Mouse (Mus musculus) CH12.LX (cell line): ENCODE data around the gene Irf2. TPM values are rescaled to one million over a fixed set of nuclear protein-coding genes. Genes with fewer than 3 reads are reported as not detected.

Experiments used
- DNase-seq: peaks from one replicate; pipeline ENCODE4 v3.0.0-alpha.2; 2013; ENCODE audit errors: extremely low read depth
- H3K27ac ChIP-seq: 2 replicates; pipeline ENCODE4 v1.5.1; 2012; ENCODE audit warnings: low read depth, mild to moderate bottlenecking, control low read depth, moderate library complexity; ENCODE audit not compliant: insufficient read depth
- H3K27me3 ChIP-seq: replicated peaks from 2 replicates; pipeline ENCODE3; 2012; ENCODE audit warnings: inconsistent platforms
- H3K36me3 ChIP-seq, 2 experiments: replicated peaks in 1 of 2; 2 replicates each; pipeline versions ENCODE3 to v1.6.1; 2012; ENCODE audit warnings: inconsistent platforms in 1 of 2, low read length in 1 of 2, mild to moderate bottlenecking in 1 of 2, mixed read lengths in 1 of 2, moderate library complexity in 1 of 2; ENCODE audit not compliant: control insufficient read depth in 1 of 2, insufficient read depth in 1 of 2
- H3K4me1 ChIP-seq, 2 experiments: 2 replicates each; pipeline ENCODE4 v1.6.1; 2012; ENCODE audit warnings: inconsistent platforms in 1 of 2, moderate library complexity in 1 of 2; ENCODE audit not compliant: insufficient read depth in 2 of 2, control insufficient read depth in 1 of 2
- H3K4me2 ChIP-seq: 2 replicates; pipeline ENCODE4 v1.6.1; 2012; ENCODE audit warnings: low read depth, mild to moderate bottlenecking, control low read depth; ENCODE audit not compliant: poor library complexity, insufficient read depth, severe bottlenecking
- H3K4me3 ChIP-seq, 3 experiments: fragments of 150-350 bp in 1 of 3; sonication (generic) in 1 of 3; replicated peaks in 1 of 3; 2 replicates each; pipeline versions ENCODE3 to v1.5.1; 2011 to 2012; ENCODE audit warnings: low read depth in 2 of 3, low read length in 2 of 3, mild to moderate bottlenecking in 2 of 3, moderate library complexity in 2 of 3, control low read depth in 1 of 3, improper control_type of control experiment in 1 of 3, inconsistent platforms in 1 of 3, mixed read lengths in 1 of 3; ENCODE audit not compliant: poor library complexity in 1 of 3
- H3K79me2 ChIP-seq: replicated peaks from 2 replicates; pipeline ENCODE4 v1.6.1; 2012; ENCODE audit warnings: mild to moderate bottlenecking, moderate library complexity; ENCODE audit not compliant: control insufficient read depth, poor library complexity, insufficient read depth, severe bottlenecking; ENCODE audit errors: extremely low read depth
- H3K9ac ChIP-seq: 2 replicates; pipeline ENCODE4 v1.6.1; 2012; ENCODE audit warnings: low read depth, mild to moderate bottlenecking, control low read depth, moderate library complexity; ENCODE audit not compliant: insufficient read depth
- H3K9me3 ChIP-seq: replicated peaks from 2 replicates; pipeline ENCODE3; 2012; ENCODE audit warnings: low read length, inconsistent platforms, mixed read lengths
- BHLHE40 ChIP-seq: IDR thresholded peaks from 2 replicates; pipeline ENCODE4 v1.6.1; 2011; ENCODE audit warnings: mild to moderate bottlenecking, low read depth, low read length, improper control_type of control experiment
- CHD2 ChIP-seq: IDR thresholded peaks from 2 replicates; pipeline ENCODE4 v1.6.1; 2011; ENCODE audit warnings: low read length, improper control_type of control experiment
- CTCF ChIP-seq, 2 experiments: IDR thresholded peaks in 1 of 2; conservative IDR thresholded peaks in 1 of 2; 2 replicates each; pipeline ENCODE4 v1.5.1; 2011 to 2012; ENCODE audit warnings: low read depth in 2 of 2, low read length in 2 of 2, improper control_type of control experiment in 1 of 2, inconsistent platforms in 1 of 2, mild to moderate bottlenecking in 1 of 2, moderate library complexity in 1 of 2
- E2F4 ChIP-seq: IDR thresholded peaks from 2 replicates; pipeline ENCODE4 v1.6.1; 2011; ENCODE audit warnings: low read depth, low read length, improper control_type of control experiment; ENCODE audit not compliant: insufficient replicate concordance
- ELF1 ChIP-seq: IDR thresholded peaks from 2 replicates; pipeline ENCODE4 v1.6.1; 2014; ENCODE audit warnings: low read depth, mild to moderate bottlenecking, inconsistent platforms, low read length, improper control_type of control experiment
- EP300 ChIP-seq: IDR thresholded peaks from 2 replicates; pipeline ENCODE4 v1.6.1; 2011; ENCODE audit warnings: low read length, improper control_type of control experiment
- ETS1 ChIP-seq: conservative IDR thresholded peaks from 2 replicates; pipeline ENCODE4 v1.6.1; 2012; ENCODE audit warnings: low read depth, mild to moderate bottlenecking, inconsistent platforms, low read length, improper control_type of control experiment, moderate library complexity
- GABPA ChIP-seq: IDR thresholded peaks from 2 replicates; pipeline ENCODE4 v1.6.1; 2012; ENCODE audit warnings: low read depth, low read length, improper control_type of control experiment, inconsistent platforms; ENCODE audit not compliant: insufficient replicate concordance
- HCFC1 ChIP-seq: IDR thresholded peaks from 2 replicates; pipeline ENCODE4 v1.6.1; 2012; ENCODE audit warnings: low read depth, mild to moderate bottlenecking, inconsistent platforms, low read length, improper control_type of control experiment
- IRF4 ChIP-seq: IDR thresholded peaks from 2 replicates; pipeline ENCODE4 v1.6.1; 2014; ENCODE audit warnings: low read depth, mild to moderate bottlenecking, inconsistent platforms, low read length, improper control_type of control experiment
- JUN ChIP-seq: IDR thresholded peaks from 2 replicates; pipeline ENCODE4 v1.6.1; 2011; ENCODE audit warnings: low read depth, mild to moderate bottlenecking, low read length, improper control_type of control experiment, moderate library complexity; ENCODE audit not compliant: insufficient read depth
- MAFK ChIP-seq: IDR thresholded peaks from 2 replicates; pipeline ENCODE4 v1.6.1; 2011; ENCODE audit warnings: low read length, improper control_type of control experiment; ENCODE audit not compliant: insufficient replicate concordance
- MAX ChIP-seq: IDR thresholded peaks from 2 replicates; pipeline ENCODE4 v1.6.1; 2011; ENCODE audit warnings: low read length, improper control_type of control experiment
- MAZ ChIP-seq: IDR thresholded peaks from 2 replicates; pipeline ENCODE4 v1.6.1; 2012; ENCODE audit warnings: low read depth, mild to moderate bottlenecking, inconsistent platforms, low read length, improper control_type of control experiment, moderate library complexity
- MEF2A ChIP-seq: IDR thresholded peaks from 2 replicates; pipeline ENCODE4 v1.6.1; 2014; ENCODE audit warnings: low read depth, mild to moderate bottlenecking, inconsistent platforms, low read length, improper control_type of control experiment, borderline replicate concordance
- MXI1 ChIP-seq: IDR thresholded peaks from 2 replicates; pipeline ENCODE4 v1.6.1; 2011; ENCODE audit warnings: mild to moderate bottlenecking, low read depth, low read length, improper control_type of control experiment
- MYC ChIP-seq: IDR thresholded peaks from 2 replicates; pipeline ENCODE4 v1.6.1; 2011; ENCODE audit warnings: low read depth, mild to moderate bottlenecking, improper control_type of control experiment, low read length
- NRF1 ChIP-seq: IDR thresholded peaks from 2 replicates; pipeline ENCODE4 v1.6.1; 2014; ENCODE audit warnings: low read depth, mild to moderate bottlenecking, inconsistent platforms, low read length, improper control_type of control experiment, moderate library complexity
- PAX5 ChIP-seq: IDR thresholded peaks from 2 replicates; pipeline ENCODE4 v1.6.1; 2012; ENCODE audit warnings: low read length, inconsistent platforms, mixed read lengths
- POLR2A ChIP-seq: IDR thresholded peaks from 2 replicates; pipeline ENCODE4 v1.6.1; 2011; ENCODE audit warnings: low read depth, mild to moderate bottlenecking, improper control_type of control experiment, low read length
- POLR2AphosphoS2 ChIP-seq: IDR thresholded peaks from 2 replicates; pipeline ENCODE4 v1.6.1; 2011; ENCODE audit warnings: low read depth, low read length, improper control_type of control experiment
- RAD21 ChIP-seq: IDR thresholded peaks from 2 replicates; pipeline ENCODE4 v1.6.1; 2011; ENCODE audit warnings: low read depth, mild to moderate bottlenecking, low read length, improper control_type of control experiment, moderate library complexity
- SMC3 ChIP-seq: IDR thresholded peaks from 2 replicates; pipeline ENCODE4 v1.6.1; 2011; ENCODE audit warnings: low read depth, low read length, improper control_type of control experiment
- TCF12 ChIP-seq: IDR thresholded peaks from 2 replicates; pipeline ENCODE4 v1.6.1; 2014; ENCODE audit warnings: low read depth, mild to moderate bottlenecking, inconsistent platforms, low read length, improper control_type of control experiment
- UBTF ChIP-seq: IDR thresholded peaks from 2 replicates; pipeline ENCODE4 v1.6.1; 2012; ENCODE audit warnings: low read depth, mild to moderate bottlenecking, inconsistent platforms, low read length, improper control_type of control experiment, moderate library complexity
- USF1 ChIP-seq: IDR thresholded peaks from 2 replicates; pipeline ENCODE4 v1.6.1; 2014; ENCODE audit warnings: low read depth, mild to moderate bottlenecking, inconsistent platforms, low read length, improper control_type of control experiment
- USF2 ChIP-seq: conservative IDR thresholded peaks from 2 replicates; pipeline ENCODE4 v1.6.1; 2011; ENCODE audit warnings: low read depth, low read length, improper control_type of control experiment
- ZKSCAN1 ChIP-seq: IDR thresholded peaks from 2 replicates; pipeline ENCODE4 v1.6.1; 2012; ENCODE audit warnings: low read depth, inconsistent platforms, low read length, improper control_type of control experiment, borderline replicate concordance
- ZMIZ1 ChIP-seq: IDR thresholded peaks from 2 replicates; pipeline ENCODE4 v1.6.1; 2012; ENCODE audit warnings: low read depth, mild to moderate bottlenecking, inconsistent platforms, low read length, improper control_type of control experiment
- ZNF384 ChIP-seq: IDR thresholded peaks from 2 replicates; pipeline ENCODE4 v1.6.1; 2012; ENCODE audit warnings: low read depth, low read length, improper control_type of control experiment, inconsistent platforms
- dilution Hi-C: fragments of 300-500 bp; cut with MboI; formaldehyde crosslinking; loops from 2 replicates; pipeline ENCODE4 v1.14.3; 2020; ENCODE audit warnings: low sequenced_read_pairs; ENCODE audit not compliant: extremely low pct_unique_long_range_greater_than_20kb, extremely low pct_ligation_motif_present
- in situ Hi-C: fragments of 300-500 bp; cut with MboI; formaldehyde crosslinking; loops from 3 replicates; pipeline ENCODE4 v1.14.3; 2019; ENCODE audit warnings: low sequenced_read_pairs, low pct_ligation_motif_present, low pct_unique_long_range_greater_than_20kb, mixed read lengths
- polyA plus RNA-seq: library from polyadenylated mRNA; unstranded; fragments of >175 nt; gene quantifications from 2 replicates; pipeline ENCODE4 v1.2.1, GENCODE M21; 2012; ENCODE audit warnings: low read depth; ENCODE audit not compliant: insufficient read length
- total RNA-seq, 2 experiments: library from RNA; depleted of rRNA; stranded (reverse); fragments of 300-350 nt in 1 of 2; fragments of >200 nt in 1 of 2; gene quantifications; 2 replicates each; pipeline ENCODE4 v1.2.3; 2012 to 2014

Irf2 gene
- total and polyA plus RNA-seq, 3 experiments: 7.1 to 37.4 (median 10.2) TPM

DNA sequence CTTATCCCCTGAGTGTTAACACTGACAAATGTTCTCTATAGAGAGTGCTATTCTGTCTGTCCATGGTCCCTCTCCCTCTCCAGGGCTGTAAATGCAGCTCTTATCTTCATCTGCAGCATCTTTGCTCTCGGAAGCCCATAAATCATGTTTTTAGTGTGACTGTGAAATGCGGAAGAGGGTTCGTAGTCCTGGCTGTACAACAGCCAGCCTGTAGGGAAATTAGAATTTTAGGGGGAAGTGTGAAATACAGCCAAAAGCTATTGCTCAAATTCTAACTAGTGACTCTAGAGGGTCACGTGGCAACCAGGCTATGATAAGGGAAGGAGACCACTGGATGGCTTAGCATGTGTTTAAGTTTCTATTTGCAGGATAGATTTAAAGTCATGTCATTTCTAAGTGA, 112.0 kb downstream of the Irf2 start:
- Histone ChIP-seq H3K4me3 (no peak overlapping the region), H3K27me3 (no peaks in the 10 kb centered on the region), H3K36me3 (peaks cover 8 to 11% of the 10 kb centered on the region in 2 experiments), H3K4me2 (no peak overlapping the region), H3K9me3 (no peaks in the 10 kb centered on the region), H3K9ac (peak overlapping the region; percentile 14; the same call in 1 of the 2 replicates), H3K27ac (peak overlapping the region; percentile 92), H3K79me2 (no peaks in the 10 kb centered on the region), H3K4me1 (peaks cover 27 to 63% of the 10 kb centered on the region in 2 experiments)
- peak; percentile 75 for DNase-seq
- in situ Hi-C loops: no loop called here
- dilution Hi-C loops: no loop called here
- TF ChIP-seq EP300 (no peak), POLR2AphosphoS2 (no peak), BHLHE40 (peak; percentile 89), ZKSCAN1 (no peak), NRF1 (no peak), ELF1 (peak; percentile 73), CTCF (conservative IDR thresholded peaks at IDR 0.05 in 1 of 2, IDR thresholded peaks at IDR 0.05 in 1 of 2; ENCODE audit: low read depth in 2 of 2, low read length in 2 of 2) (no peak), USF2 (peak; percentile 79), ZNF384 (no peak), USF1 (peak; percentile 84), MAFK (no peak), MAZ (no peak), MXI1 (no peak; the same call in 1 of the 2 replicates), RAD21 (no peak; the same call in 1 of the 2 replicates), PAX5 (no peak), E2F4 (no peak), CHD2 (no peak), GABPA (no peak), HCFC1 (no peak), ETS1 (no peak), SMC3 (no peak), JUN (no peak), MEF2A (no peak), UBTF (no peak), TCF12 (no peak), POLR2A (peak; percentile 29; the same call in 1 of the 2 replicates), ZMIZ1 (no peak), MAX (peak; percentile 91), MYC (peak; percentile 34; the same call in 1 of the 2 replicates), IRF4 (peak; percentile 57; the same call in 1 of the 2 replicates)
